Mouse (Mus musculus): ENCODE data around the gene Cers3. TPM values are rescaled to one million over a fixed set of nuclear protein-coding genes. Genes with fewer than 3 reads are reported as not detected.

Cers3 gene
- 7.3 and 7.8 TPM in 2 replicates for polyA plus RNA-seq (2015; fragmentation: Nextera tagmentation; extraction: Ambion mirVana)

DNA sequence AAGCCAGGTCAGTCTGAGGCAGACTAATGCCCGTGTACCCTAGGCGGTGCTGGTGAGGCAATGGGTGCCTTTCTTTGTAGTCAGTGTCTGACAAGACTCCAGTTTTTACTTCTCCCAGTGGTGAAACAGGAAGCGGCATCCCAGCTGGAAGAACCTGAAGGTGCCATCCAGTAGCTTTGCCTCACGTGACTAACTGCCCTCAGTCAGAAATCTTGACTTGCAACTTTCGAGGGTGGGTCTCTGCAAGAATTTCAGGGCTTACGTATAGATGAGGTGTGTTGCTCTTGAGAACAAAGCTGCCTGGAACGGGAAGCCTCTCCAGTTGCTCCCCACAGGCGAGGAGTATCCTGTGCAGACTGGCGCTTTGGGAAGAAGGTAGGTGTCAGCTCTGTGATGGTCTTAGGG, at the start of gene Cers3:
Gene Cers3, plus strand, starts transcription at position 128 of the 405 bp plus-strand sequence.
- H3K27ac ChIP-seq, result peak within 1 kb of the TSS; percentile 39
- H3K4me2 ChIP-seq, result peak within 1 kb of the TSS; percentile 20; the same call in 1 of the 2 replicates

DNA sequence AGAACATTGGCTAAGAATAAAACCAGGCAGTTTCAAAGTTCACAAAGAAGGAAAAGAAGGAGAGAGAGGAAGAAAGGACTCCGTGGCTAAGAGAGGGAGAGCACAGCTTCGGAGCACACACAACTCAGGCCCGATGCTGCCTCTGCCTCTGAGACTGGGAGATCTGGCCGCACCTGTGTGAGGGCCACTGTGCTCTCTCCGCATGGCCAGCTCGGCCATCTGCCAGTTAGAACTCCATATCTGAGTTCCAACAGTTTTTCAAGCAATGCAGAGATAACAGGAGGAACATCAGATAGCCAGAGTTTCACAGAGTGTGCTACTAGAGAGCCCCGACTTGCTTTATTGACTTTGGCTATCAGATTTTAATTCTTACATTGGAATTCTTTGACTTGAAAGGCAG, 48.8 kb upstream of the Cers3 start:
- Histone ChIP-seq H3K4me1 (peaks cover 8% of the 10 kb centered on the region), H3K9me3 (no peaks in the 10 kb centered on the region), H3K27me3 (no peaks in the 10 kb centered on the region), H3K27ac (no peak overlapping the region), H3K36me3 (peaks cover 24% of the 10 kb centered on the region), H3K9ac (no peak overlapping the region), H3K4me2 (no peak overlapping the region), H3K4me3 (no peak overlapping the region)
- WGBS, result 79% methylated on average over 7 of the region's 7 CpGs
- ATAC-seq (ENCODE audit: insufficient number of reproducible peaks, insufficient read depth, low FRiP score, low TSS enrichment, low read depth), result no peak

More for the DNA sequence above, at the start of gene Cers3:
- H3K9ac ChIP-seq, result no peak within 1 kb of the TSS
- H3K4me1 ChIP-seq, result 0 out of 2 replicates have a peak, but pooled peaks cover 3% of the 10 kb centered on the region
- H3K27me3 ChIP-seq, result no peaks in the 10 kb centered on the region
- peak within 1 kb of the TSS; percentile 20 for H3K4me3 ChIP-seq
- H3K36me3 ChIP-seq, result no peaks in the 10 kb centered on the region
- H3K9me3 ChIP-seq, result no peaks in the 10 kb centered on the region
- WGBS, result 63% methylated on average over 9 of the region's 9 CpGs
- ATAC-seq (ENCODE audit: insufficient number of reproducible peaks, insufficient read depth, low FRiP score, low TSS enrichment, low read depth), result no peak

DNA sequence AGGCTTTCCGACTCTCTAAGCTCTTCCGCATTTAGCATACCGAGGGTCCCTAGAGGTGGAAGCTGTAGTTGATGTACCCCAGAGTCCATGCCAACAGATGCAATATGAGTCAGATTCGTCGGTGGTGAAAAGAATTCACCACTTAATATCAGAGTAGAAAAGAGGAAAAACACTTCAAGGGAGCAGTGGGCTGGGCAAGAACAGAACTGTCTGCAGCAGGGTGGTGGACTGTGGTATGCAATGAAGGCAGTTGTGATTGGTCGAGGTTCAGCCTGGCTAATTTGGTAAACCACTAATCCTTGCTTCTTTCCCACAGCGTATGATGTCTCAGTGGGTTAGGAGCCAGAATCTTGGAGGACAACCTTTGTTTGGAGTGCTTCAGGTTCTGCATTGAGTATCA, 40.6 kb upstream of the Cers3 start:
- Histone ChIP-seq H3K27me3 (no peaks in the 10 kb centered on the region), H3K27ac (peak overlapping the region; percentile 18; the same call in 1 of the 2 replicates), H3K4me1 (0 out of 2 replicates have a peak, but pooled peaks cover 8% of the 10 kb centered on the region), H3K4me2 (no peak overlapping the region), H3K9ac (no peak overlapping the region), H3K4me3 (no peak overlapping the region), H3K36me3 (peaks cover 74% of the 10 kb centered on the region), H3K9me3 (no peaks in the 10 kb centered on the region)
- WGBS, result 76% methylated on average over 7 of the region's 7 CpGs
- ATAC-seq (ENCODE audit: insufficient number of reproducible peaks, insufficient read depth, low FRiP score, low TSS enrichment, low read depth), result no peak

DNA sequence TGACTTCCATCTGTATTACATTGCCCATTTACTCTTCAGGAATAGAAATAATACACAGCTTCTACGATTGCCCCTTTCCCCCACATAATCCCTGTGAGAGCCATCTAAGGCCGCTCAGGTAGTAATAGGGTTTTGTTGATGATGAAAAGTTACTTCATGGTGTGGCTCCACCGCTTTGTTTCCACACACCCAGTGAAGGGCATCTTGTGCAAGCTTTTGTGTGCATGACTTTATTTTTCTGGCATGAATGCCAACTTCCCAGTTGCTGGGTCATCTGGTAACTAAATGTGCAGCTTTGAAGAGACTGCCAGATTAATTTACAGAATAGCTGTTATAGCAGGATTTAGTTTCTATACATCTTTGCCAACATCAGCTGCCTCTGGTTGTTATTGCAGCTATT, 38.7 kb upstream of the Cers3 start:
- peaks cover 67% of the 10 kb centered on the region for H3K36me3 ChIP-seq
- WGBS, result 87% methylated on average over 3 of the region's 3 CpGs
- no peak for ATAC-seq (ENCODE audit: insufficient number of reproducible peaks, insufficient read depth, low FRiP score, low TSS enrichment, low read depth)

DNA sequence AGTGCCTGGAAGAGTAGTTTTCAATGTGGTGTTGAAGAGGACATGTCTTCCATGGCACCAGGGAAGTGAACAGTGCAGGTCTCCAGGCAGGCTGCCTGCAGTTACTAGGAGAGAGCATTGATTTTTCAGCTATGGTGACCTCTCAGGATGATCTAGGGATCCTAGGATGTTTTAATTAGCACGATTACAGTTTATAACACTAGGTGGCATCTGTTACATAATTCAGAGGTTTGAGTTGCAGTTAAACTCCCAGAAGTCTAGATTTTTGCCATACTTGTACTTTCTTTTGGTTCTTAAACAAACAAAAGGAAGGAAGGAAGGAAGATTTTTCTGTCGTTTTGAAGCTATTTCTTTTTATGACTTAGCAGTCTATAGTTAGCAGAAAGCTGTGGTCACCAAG, 32.1 kb upstream of the Cers3 start:
- Histone ChIP-seq H3K36me3 (peaks cover 58% of the 10 kb centered on the region), H3K9ac (no peak overlapping the region), H3K9me3 (no peaks in the 10 kb centered on the region), H3K27ac (no peak overlapping the region), H3K4me1 (no peaks in the 10 kb centered on the region), H3K4me3 (no peak overlapping the region), H3K4me2 (no peak overlapping the region), H3K27me3 (no peaks in the 10 kb centered on the region)
- 50% methylated on average over 2 of the region's 2 CpGs for WGBS
- ATAC-seq (ENCODE audit: insufficient number of reproducible peaks, insufficient read depth, low FRiP score, low TSS enrichment, low read depth), result no peak

More for the DNA sequence above, 38.7 kb upstream of the Cers3 start:
- Histone ChIP-seq H3K4me1 (0 out of 2 replicates have a peak, but pooled peaks cover 8% of the 10 kb centered on the region), H3K9me3 (no peaks in the 10 kb centered on the region), H3K9ac (no peak overlapping the region), H3K4me2 (no peak overlapping the region), H3K4me3 (no peak overlapping the region), H3K27ac (no peak overlapping the region), H3K27me3 (no peaks in the 10 kb centered on the region)

DNA sequence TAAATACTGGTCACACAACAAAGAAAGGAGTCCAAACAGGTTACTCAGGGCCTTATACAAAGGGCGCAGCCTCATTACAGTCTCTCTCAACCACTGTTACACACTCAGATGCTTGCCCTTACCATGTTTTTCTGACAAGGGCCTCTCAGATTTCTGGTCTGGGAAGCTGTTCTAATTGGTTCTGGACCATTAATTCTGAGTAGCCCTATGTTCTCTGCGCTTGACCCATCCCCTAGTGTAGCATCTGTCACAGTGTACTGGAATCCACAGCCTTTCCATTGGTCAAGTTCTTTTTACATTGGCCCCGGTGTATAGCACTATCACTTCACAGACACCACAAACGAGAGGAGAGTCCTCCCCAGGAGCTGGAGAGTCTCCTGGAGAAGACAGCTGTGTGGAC, 18.8 kb upstream of the Cers3 start:
- H3K27me3 ChIP-seq, result no peaks in the 10 kb centered on the region
- no peak overlapping the region for H3K27ac ChIP-seq
- no peak overlapping the region for H3K4me2 ChIP-seq
- no peak for ATAC-seq (ENCODE audit: insufficient number of reproducible peaks, insufficient read depth, low FRiP score, low TSS enrichment, low read depth)
- H3K4me1 ChIP-seq, result peaks cover 6% of the 10 kb centered on the region; the same call in 1 of the 2 replicates
- no peak overlapping the region for H3K9ac ChIP-seq
- WGBS, result 78% methylated on average over 4 of the region's 4 CpGs
- H3K9me3 ChIP-seq, result no peaks in the 10 kb centered on the region
- H3K4me3 ChIP-seq, result no peak overlapping the region
- H3K36me3 ChIP-seq, result peaks cover 26% of the 10 kb centered on the region

DNA sequence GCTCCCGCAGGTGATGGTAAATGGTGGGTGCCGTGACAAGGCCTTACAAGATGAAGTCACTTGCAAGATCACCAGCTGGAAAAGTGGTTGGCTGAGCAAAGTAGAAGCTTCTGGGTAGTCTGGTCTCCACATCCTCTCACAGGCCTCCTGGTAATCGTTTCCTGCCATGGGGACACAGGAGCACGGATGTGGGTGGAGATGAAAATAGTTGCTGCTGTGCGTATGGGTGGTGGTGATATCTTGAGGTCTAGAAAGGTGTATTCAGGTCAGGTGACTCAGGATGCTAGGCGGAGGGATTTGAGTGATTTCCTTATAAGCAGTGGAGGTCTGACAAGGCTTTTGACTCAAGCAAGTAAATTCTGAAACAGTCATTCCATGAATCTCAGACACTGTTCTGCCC, 18.4 kb upstream of the Cers3 start:
- peaks cover 22% of the 10 kb centered on the region; the same call in 1 of the 2 replicates for H3K36me3 ChIP-seq
- WGBS, result 90% methylated on average over 6 of the region's 6 CpGs
- no peak for ATAC-seq (ENCODE audit: insufficient number of reproducible peaks, insufficient read depth, low FRiP score, low TSS enrichment, low read depth)
- H3K27me3 ChIP-seq, result no peaks in the 10 kb centered on the region
- H3K9ac ChIP-seq, result no peak overlapping the region
- H3K27ac ChIP-seq, result no peak overlapping the region
- H3K4me2 ChIP-seq, result no peak overlapping the region
- H3K4me1 ChIP-seq, result peaks cover 6% of the 10 kb centered on the region; the same call in 1 of the 2 replicates
- H3K4me3 ChIP-seq, result no peak overlapping the region
- H3K9me3 ChIP-seq, result no peaks in the 10 kb centered on the region

DNA sequence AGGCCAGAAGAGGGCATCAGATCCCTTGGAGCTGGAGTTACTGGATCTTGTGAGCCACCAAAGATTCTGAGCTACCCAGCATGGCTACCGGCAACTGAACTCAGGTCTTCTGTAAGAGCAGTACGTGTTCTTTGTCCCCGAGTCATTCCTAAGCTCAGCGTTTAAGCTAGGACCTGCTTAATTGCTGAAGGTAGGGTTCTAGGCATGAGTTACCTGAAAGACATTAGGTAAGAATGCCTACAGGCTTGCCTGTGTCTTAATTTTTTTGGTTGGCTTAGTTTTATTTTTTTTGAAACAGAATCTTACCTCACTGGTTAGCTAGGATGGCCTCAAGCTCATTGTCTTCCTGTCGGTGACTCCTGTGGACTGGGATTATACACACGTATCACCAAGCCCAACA, 15.2 kb upstream of the Cers3 start:
- ATAC-seq (ENCODE audit: insufficient number of reproducible peaks, insufficient read depth, low FRiP score, low TSS enrichment, low read depth), result no peak
- Histone ChIP-seq H3K27me3 (no peaks in the 10 kb centered on the region), H3K4me2 (no peak overlapping the region), H3K9me3 (no peaks in the 10 kb centered on the region), H3K4me3 (no peak overlapping the region), H3K4me1 (peaks cover 6% of the 10 kb centered on the region; the same call in 1 of the 2 replicates), H3K27ac (no peak overlapping the region), H3K36me3 (peaks cover 6% of the 10 kb centered on the region; the same call in 1 of the 2 replicates), H3K9ac (no peak overlapping the region)
- WGBS, result 92% methylated on average over 6 of the region's 6 CpGs

DNA sequence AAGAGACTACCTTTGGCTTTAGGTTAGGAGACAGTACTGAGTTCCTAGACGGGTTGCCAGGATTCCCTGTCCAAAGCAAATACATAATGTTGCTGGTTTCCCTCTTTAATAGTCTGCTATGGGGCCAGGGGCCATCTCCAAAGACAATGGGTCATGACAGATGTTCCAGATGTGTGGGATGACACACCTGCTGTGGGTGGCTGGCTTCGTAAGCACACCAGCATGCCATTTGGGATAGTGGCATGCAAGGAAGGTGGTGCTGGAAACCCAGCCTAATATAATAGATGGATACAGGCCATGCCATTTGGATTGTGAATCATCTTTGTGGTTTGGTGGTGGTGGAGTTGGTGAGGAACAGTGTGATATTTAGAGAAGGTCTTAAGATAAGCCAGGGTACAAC, 14.1 kb upstream of the Cers3 start:
- Histone ChIP-seq H3K27me3 (no peaks in the 10 kb centered on the region), H3K4me1 (peaks cover 3% of the 10 kb centered on the region; the same call in 1 of the 2 replicates), H3K9me3 (no peaks in the 10 kb centered on the region), H3K36me3 (peaks cover 4% of the 10 kb centered on the region; the same call in 1 of the 2 replicates), H3K9ac (no peak overlapping the region), H3K27ac (no peak overlapping the region), H3K4me2 (no peak overlapping the region), H3K4me3 (no peak overlapping the region)
- 76% methylated on average over 2 of the region's 2 CpGs for WGBS
- no peak for ATAC-seq (ENCODE audit: insufficient number of reproducible peaks, insufficient read depth, low FRiP score, low TSS enrichment, low read depth)

DNA sequence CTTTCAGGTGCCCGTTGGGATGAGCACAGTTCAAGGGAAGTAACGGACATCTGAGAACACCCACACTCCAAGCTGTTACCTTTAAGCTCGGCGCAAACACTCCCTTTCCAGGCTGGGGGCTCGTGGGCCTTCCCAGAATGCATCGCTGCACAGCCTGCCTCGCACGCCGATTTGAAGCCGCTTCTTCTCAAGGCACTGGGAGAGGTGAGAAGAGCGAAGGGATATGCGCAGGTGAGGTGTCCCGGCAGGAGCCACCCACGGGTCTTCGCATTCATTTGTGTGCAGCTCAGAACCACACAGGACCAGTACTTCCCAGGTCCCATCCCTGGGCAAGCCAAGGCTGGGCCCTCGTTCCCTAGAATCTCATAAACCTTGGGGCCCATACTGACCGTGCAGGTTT, 9.9 kb upstream of the Cers3 start:
- no peak for ATAC-seq (ENCODE audit: insufficient number of reproducible peaks, insufficient read depth, low FRiP score, low TSS enrichment, low read depth)
- no peaks in the 10 kb centered on the region for H3K27me3 ChIP-seq
- H3K9me3 ChIP-seq, result no peaks in the 10 kb centered on the region
- H3K4me3 ChIP-seq, result no peak overlapping the region
- WGBS, result 92% methylated on average over 17 of the region's 17 CpGs
- H3K9ac ChIP-seq, result no peak overlapping the region
- H3K27ac ChIP-seq, result no peak overlapping the region
- H3K4me1 ChIP-seq, result no peaks in the 10 kb centered on the region
- H3K4me2 ChIP-seq, result no peak overlapping the region
- no peaks in the 10 kb centered on the region for H3K36me3 ChIP-seq

DNA sequence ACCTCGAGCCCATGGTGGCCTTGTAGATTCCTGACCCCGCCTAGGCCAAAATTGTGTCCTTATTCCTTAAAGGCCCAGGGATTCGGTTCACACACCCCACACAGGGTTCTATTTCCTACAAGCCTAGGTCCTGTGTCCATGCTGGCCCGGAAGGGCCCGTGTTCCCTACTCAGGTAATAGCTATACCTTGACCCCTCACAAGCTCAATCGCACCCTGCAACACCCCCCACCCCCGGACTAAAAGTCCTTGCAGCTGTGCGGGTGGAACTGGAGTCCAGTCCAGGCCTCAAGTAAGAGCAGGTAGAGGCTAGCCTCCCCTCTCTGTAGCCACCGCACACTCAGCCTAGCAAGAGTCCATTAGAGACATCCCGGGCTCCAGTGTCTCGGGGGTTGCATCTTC, 9.4 kb upstream of the Cers3 start:
- 92% methylated on average over 11 of the region's 11 CpGs for WGBS
- H3K27me3 ChIP-seq, result no peaks in the 10 kb centered on the region
- H3K4me1 ChIP-seq, result no peaks in the 10 kb centered on the region
- no peaks in the 10 kb centered on the region for H3K9me3 ChIP-seq
- no peak overlapping the region for H3K9ac ChIP-seq
- no peak overlapping the region for H3K4me2 ChIP-seq
- H3K27ac ChIP-seq, result no peak overlapping the region
- H3K4me3 ChIP-seq, result no peak overlapping the region
- ATAC-seq (ENCODE audit: insufficient number of reproducible peaks, insufficient read depth, low FRiP score, low TSS enrichment, low read depth), result no peak
- no peaks in the 10 kb centered on the region for H3K36me3 ChIP-seq

DNA sequence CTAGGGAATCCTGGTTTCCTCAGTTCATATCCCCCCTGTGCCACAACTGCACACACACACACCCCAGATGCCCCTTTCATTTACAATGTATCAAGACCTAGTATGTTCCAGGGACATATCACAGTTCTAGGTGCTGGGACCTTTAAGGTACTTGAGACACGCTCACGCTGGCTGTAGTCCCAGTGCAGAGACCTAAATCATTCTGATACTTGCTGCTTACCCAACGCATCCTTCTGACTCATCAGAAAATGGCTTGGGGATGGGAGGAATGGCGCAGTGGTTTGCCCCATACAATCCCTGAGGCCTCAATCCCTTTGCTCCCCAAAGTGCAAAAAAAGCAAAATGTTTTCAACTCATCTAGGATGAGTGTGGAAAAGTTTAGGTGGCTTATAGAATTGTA, 8.8 kb upstream of the Cers3 start:
- H3K27ac ChIP-seq, result no peak overlapping the region
- no peak overlapping the region for H3K4me3 ChIP-seq
- H3K9me3 ChIP-seq, result no peaks in the 10 kb centered on the region
- WGBS, result 93% methylated on average over 4 of the region's 4 CpGs
- H3K4me1 ChIP-seq, result no peaks in the 10 kb centered on the region
- H3K27me3 ChIP-seq, result no peaks in the 10 kb centered on the region
- ATAC-seq (ENCODE audit: insufficient number of reproducible peaks, insufficient read depth, low FRiP score, low TSS enrichment, low read depth), result no peak
- H3K9ac ChIP-seq, result no peak overlapping the region
- no peaks in the 10 kb centered on the region for H3K36me3 ChIP-seq
- H3K4me2 ChIP-seq, result no peak overlapping the region
